Comparison of ENCODE assay signal across 18 mouse cellular contexts in the genomic region with DNA sequence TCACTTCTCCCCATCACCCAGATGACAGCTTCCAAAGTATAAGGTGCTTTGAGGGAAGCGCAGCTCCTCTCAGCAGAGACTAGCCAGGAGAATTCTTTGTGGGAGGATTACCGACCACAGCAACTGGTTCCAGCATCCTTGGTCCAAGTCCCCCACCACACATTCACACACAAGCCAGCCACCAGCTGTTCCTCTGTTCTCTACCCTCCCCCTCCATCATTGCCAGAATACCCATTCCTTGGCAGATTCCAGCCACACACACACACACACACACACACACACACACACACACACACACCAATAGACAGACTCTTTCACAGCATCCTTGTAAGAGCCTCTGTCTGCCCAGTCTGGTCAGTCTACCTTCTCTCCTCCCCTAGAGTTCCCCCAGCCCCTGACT. TPM values are rescaled to one million over a fixed set of nuclear protein-coding genes. Genes with fewer than 3 reads are reported as not detected.
DNase-seq lines count a peak whose midpoint lies in the region; ATAC-seq and TF ChIP-seq lines count a peak whose summit lies in the region.
"Had no signal": no experiment of that assay in that cellular context is flagged by ENCODE, and none has a peak within 500 bp of the region (broad histone marks: within the 10 kb centered on the region; RNA-seq: fewer than 3 reads in every experiment).

No protein-coding gene starts in this region.

- TF ChIP-seq CTCF in C2C12 (IDR thresholded peaks at IDR 0.05; ENCODE audit: control insufficient read depth, insufficient read depth, insufficient read length), result no peak

- no peaks in the 10 kb centered on the region for H3K4me1 ChIP-seq in forebrain, embryonic 14.5 days (ENCODE audit: control insufficient read depth, insufficient read depth, low read length)
- H3K4me1 ChIP-seq in forebrain, embryonic 13.5 days, result peaks cover 5% of the 10 kb centered on the region; the same call in 1 of the 2 replicates
- H3K4me1 ChIP-seq in kidney, embryonic 15.5 days, result peaks cover 75% of the 10 kb centered on the region
- H3K4me1 ChIP-seq in limb, embryonic 10.5 days, result peaks cover 67% of the 10 kb centered on the region
- 0 out of 2 replicates have a peak, but pooled peaks cover 2% of the 10 kb centered on the region for H3K4me1 ChIP-seq in heart, embryonic 12.5 days (replicated peaks)

- DNase-seq in forebrain, embryonic 14.5 days (ENCODE audit: low spot score), result no peak
- no peak for DNase-seq in kidney, postnatal 25 days
- DNase-seq in limb, embryonic 10.5 days (ENCODE audit: low spot score), result no peak
- DNase-seq in thymus, postnatal 10 days (ENCODE audit: low spot score in 2 of 2), result no peak
- DNase-seq: adrenal gland, postnatal 14 days; cerebellum, adult 9-10 months; gastrocnemius, postnatal 25 days; kidney, adult 9 months; liver; liver, postnatal 0 days; lung, postnatal 4 days; right cerebral cortex, postnatal 25 days; thymus, postnatal 25 days had no signal

- no peaks in the 10 kb centered on the region for H3K36me3 ChIP-seq in forebrain, embryonic 14.5 days (ENCODE audit: control insufficient read depth, insufficient read depth, low read length)
- H3K36me3 ChIP-seq in forebrain, embryonic 13.5 days (ENCODE audit: poor library complexity, severe bottlenecking), result no peaks in the 10 kb centered on the region
- no peaks in the 10 kb centered on the region for H3K36me3 ChIP-seq in kidney, embryonic 15.5 days
- no peaks in the 10 kb centered on the region for H3K36me3 ChIP-seq in C2C12 (ENCODE audit: control insufficient read depth, insufficient read depth)
- H3K36me3 ChIP-seq in limb, embryonic 10.5 days, result no peaks in the 10 kb centered on the region
- H3K36me3 ChIP-seq in heart, embryonic 12.5 days, result no peaks in the 10 kb centered on the region
- H3K36me3 ChIP-seq: midbrain, embryonic 12.5 days had no signal

- H3K4me2 ChIP-seq in forebrain, embryonic 14.5 days (ENCODE audit: low read length), result no peak overlapping the region
- no peak overlapping the region for H3K4me2 ChIP-seq in forebrain, embryonic 13.5 days
- no peak overlapping the region for H3K4me2 ChIP-seq in kidney, embryonic 15.5 days
- H3K4me2 ChIP-seq in heart, embryonic 12.5 days, result no peak overlapping the region
- H3K4me2 ChIP-seq: midbrain, embryonic 12.5 days had no signal

- WGBS in forebrain, embryonic 14.5 days, result 28% methylated on average over 2 of the region's 2 CpGs
- WGBS in forebrain, embryonic 13.5 days, result 28% methylated on average over 2 of the region's 2 CpGs
- 52% methylated on average over 2 of the region's 2 CpGs for WGBS in kidney, embryonic 15.5 days
- WGBS in limb, embryonic 10.5 days, result 44% methylated on average over 2 of the region's 2 CpGs
- 51% methylated on average over 2 of the region's 2 CpGs for WGBS in heart, embryonic 12.5 days

- peak; percentile 50; the same call in 1 of the 2 replicates for ATAC-seq in forebrain, embryonic 14.5 days
- ATAC-seq in forebrain, embryonic 13.5 days, result no peak
- no peak for ATAC-seq in kidney, embryonic 15.5 days (replicated peaks; ENCODE audit: low FRiP score)
- ATAC-seq in heart, embryonic 12.5 days (ENCODE audit: insufficient number of reproducible peaks, low FRiP score), result no peak
- ATAC-seq: liver, postnatal 0 days had no signal

- no peaks in the 10 kb centered on the region for H3K79me3 ChIP-seq in C2C12 (ENCODE audit: low read depth)

- no peak overlapping the region for H3ac ChIP-seq in C2C12 (ENCODE audit: control insufficient read depth, insufficient read length, low read depth)

- H3K4me3 ChIP-seq in forebrain, embryonic 14.5 days (ENCODE audit: low read depth, low read length), result no peak overlapping the region
- H3K4me3 ChIP-seq in forebrain, embryonic 13.5 days, result no peak overlapping the region
- H3K4me3 ChIP-seq in kidney, embryonic 15.5 days (replicated peaks), result no peak overlapping the region
- H3K4me3 ChIP-seq in C2C12 (ENCODE audit: insufficient read depth, poor library complexity, severe bottlenecking), result no peak overlapping the region
- H3K4me3 ChIP-seq in limb, embryonic 10.5 days, result no peak overlapping the region
- H3K4me3 ChIP-seq in heart, embryonic 12.5 days, result no peak overlapping the region
- H3K4me3 ChIP-seq: midbrain, embryonic 12.5 days had no signal

- H3K27me3 ChIP-seq in forebrain, embryonic 14.5 days (replicated peaks; ENCODE audit: control insufficient read depth, insufficient read depth, low read length), result peaks cover 19% of the 10 kb centered on the region
- peaks cover 72% of the 10 kb centered on the region for H3K27me3 ChIP-seq in forebrain, embryonic 13.5 days
- peaks cover 50% of the 10 kb centered on the region for H3K27me3 ChIP-seq in kidney, embryonic 15.5 days
- no peaks in the 10 kb centered on the region for H3K27me3 ChIP-seq in C2C12 (ENCODE audit: control insufficient read depth, insufficient read depth, insufficient read length)
- peaks cover 92% of the 10 kb centered on the region for H3K27me3 ChIP-seq in limb, embryonic 10.5 days (ENCODE audit: low read depth, poor library complexity, severe bottlenecking)
- peaks cover 93% of the 10 kb centered on the region for H3K27me3 ChIP-seq in heart, embryonic 12.5 days (replicated peaks)

- no peaks in the 10 kb centered on the region for H3K79me2 ChIP-seq in C2C12 (ENCODE audit: control insufficient read depth, insufficient read depth)

- H3K9me3 ChIP-seq in forebrain, embryonic 14.5 days (replicated peaks; ENCODE audit: control insufficient read depth, low read length), result no peaks in the 10 kb centered on the region
- no peaks in the 10 kb centered on the region for H3K9me3 ChIP-seq in forebrain, embryonic 13.5 days (replicated peaks)
- H3K9me3 ChIP-seq in kidney, embryonic 15.5 days (replicated peaks), result no peaks in the 10 kb centered on the region
- no peaks in the 10 kb centered on the region for H3K9me3 ChIP-seq in limb, embryonic 10.5 days (replicated peaks)
- no peaks in the 10 kb centered on the region for H3K9me3 ChIP-seq in heart, embryonic 12.5 days (replicated peaks)

- no peak overlapping the region for H3K27ac ChIP-seq in forebrain, embryonic 14.5 days (ENCODE audit: low read depth, low read length)
- no peak overlapping the region for H3K27ac ChIP-seq in forebrain, embryonic 13.5 days
- H3K27ac ChIP-seq in kidney, embryonic 15.5 days, result peak overlapping the region; percentile 61; the same call in 1 of the 2 replicates
- H3K27ac ChIP-seq in limb, embryonic 10.5 days, result peak overlapping the region; percentile 31
- H3K27ac ChIP-seq in heart, embryonic 12.5 days (ENCODE audit: poor library complexity, severe bottlenecking), result no peak overlapping the region
- H3K27ac ChIP-seq: midbrain, embryonic 12.5 days had no signal

- no peak overlapping the region for H3K9ac ChIP-seq in forebrain, embryonic 14.5 days (ENCODE audit: low read length)
- H3K9ac ChIP-seq in forebrain, embryonic 13.5 days, result no peak overlapping the region
- H3K9ac ChIP-seq in kidney, embryonic 15.5 days, result no peak overlapping the region
- no peak overlapping the region for H3K9ac ChIP-seq in heart, embryonic 12.5 days
- H3K9ac ChIP-seq: liver, postnatal 0 days; midbrain, embryonic 12.5 days had no signal

TF ChIP-seq in C2C12, 6 proteins besides CTCF, POLR2A, EP300 and RAD21:
- TF ChIP-seq MYOD1 (IDR thresholded peaks at IDR 0.05; ENCODE audit: control insufficient read depth, insufficient read length, low read depth) (peak; percentile 14), FOSL1 (IDR thresholded peaks at IDR 0.05; ENCODE audit: insufficient read depth, low read length, poor library complexity, severe bottlenecking) (no peak)
TF ChIP-seq in C2C12: peak in this region for 1.

RNA-seq across cellular contexts. Expression of a gene that starts 44.5 kb away (rescaled TPM):
- 25.3 and 26.5 TPM in 2 replicates for polyA plus RNA-seq in forebrain, embryonic 14.5 days (2014; fragmentation: Nextera tagmentation; extraction: Ambion mirVana)
- 24.4 and 27.3 TPM in 2 replicates for polyA plus RNA-seq in forebrain, embryonic 13.5 days (2015; fragmentation: Nextera tagmentation; extraction: Ambion mirVana)
- polyA plus RNA-seq in kidney, embryonic 15.5 days (2015; fragmentation: Nextera tagmentation; extraction: Ambion mirVana), result 17.7 and 18.0 TPM in 2 replicates
- 15.7 TPM for polyA plus RNA-seq in C2C12 (2012; fragmentation: generic; extraction: Trizol)
- 16.2 and 16.8 TPM in 2 replicates for polyA plus RNA-seq in limb, embryonic 10.5 days (2016; fragmentation: Nextera tagmentation; extraction: Ambion mirVana)
- polyA plus RNA-seq in heart, embryonic 12.5 days (2016; fragmentation: Nextera tagmentation; extraction: Ambion mirVana), result 17.1 and 17.4 TPM in 2 replicates

Comparison
In these comparisons a context has a peak if more than half of its experiments do, and no peak if none do; other contexts are left out.
1. H3K27ac ChIP-seq: peak in kidney, embryonic 15.5 days (single experiment) and limb, embryonic 10.5 days (single experiment); none in forebrain, embryonic 14.5 days (single experiment), forebrain, embryonic 13.5 days (single experiment) and heart, embryonic 12.5 days (single experiment).